In the genomic region with DNA sequence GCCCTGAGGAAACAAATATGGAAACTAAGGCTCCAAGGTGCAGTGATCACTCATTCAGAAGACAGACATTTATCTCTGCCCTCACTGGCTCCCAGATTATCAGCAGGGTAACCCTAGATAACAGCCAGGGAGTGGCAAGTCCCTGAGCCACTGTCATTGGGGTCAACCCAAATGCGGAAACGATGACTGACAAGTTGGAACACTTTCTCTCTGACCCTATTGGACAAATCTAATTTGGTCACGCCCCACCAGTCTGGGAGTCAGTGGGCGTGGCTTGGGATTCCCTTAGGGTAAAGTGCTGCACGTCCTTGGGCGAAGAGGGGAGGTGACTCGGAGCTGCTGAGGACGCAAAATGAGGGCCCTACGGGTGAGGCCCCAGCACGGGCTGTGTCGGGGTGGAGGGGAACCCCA, we compare ENCODE assay signal across 8 mouse cellular contexts. TPM values are rescaled to one million over a fixed set of nuclear protein-coding genes. Genes with fewer than 3 reads are reported as not detected.
DNase-seq lines count a peak whose midpoint lies in the region; ATAC-seq and TF ChIP-seq lines count a peak whose summit lies in the region.

Gene Cox7a1 (plus strand): TSS at position 266 of the 411 bp plus-strand sequence.

- 0 out of 2 replicates have a peak within 1 kb of the TSS, but pooled peaks have one; percentile 9 for H3K27ac ChIP-seq in MEL (ENCODE audit: control insufficient read depth, low read depth, low read length)
- H3K27ac ChIP-seq in forebrain, embryonic 15.5 days (replicated peaks) = no peak within 1 kb of the TSS
- peak within 1 kb of the TSS; percentile 57 for H3K27ac ChIP-seq in hindbrain, embryonic 10.5 days

- H3K9ac ChIP-seq in MEL (ENCODE audit: control insufficient read depth, low read depth, low read length, poor library complexity, severe bottlenecking) = peak within 1 kb of the TSS; percentile 45
- no peak within 1 kb of the TSS for H3K9ac ChIP-seq in forebrain, embryonic 15.5 days (replicated peaks)

- peak in 1 of 2 experiments; percentile 70; a peak in 2 of 4 replicates for TF ChIP-seq POLR2A in MEL (IDR thresholded peaks at IDR 0.05; ENCODE audit: control insufficient read depth in 1 of 2, insufficient read depth in 1 of 2, low read depth in 1 of 2, low read length in 2 of 2, poor library complexity in 1 of 2)

- peaks cover 0 to 4% of the 10 kb centered on the region in 2 experiments; a peak in 1 of 4 replicates for H3K4me1 ChIP-seq in MEL (ENCODE audit: control insufficient read depth in 1 of 2, insufficient read depth in 2 of 2, low read length in 2 of 2)
- H3K4me1 ChIP-seq in forebrain, embryonic 15.5 days = peaks cover 5% of the 10 kb centered on the region; the same call in 1 of the 2 replicates
- H3K4me1 ChIP-seq in hindbrain, embryonic 10.5 days (replicated peaks) = peaks cover 15% of the 10 kb centered on the region

- ATAC-seq in forebrain, embryonic 15.5 days (replicated peaks) = peak; percentile 57

- peak; percentile 66 to 73 for TF ChIP-seq EP300 in MEL (IDR thresholded peaks at IDR 0.05; ENCODE audit: low read depth in 1 of 2, low read length in 2 of 2)

- peak; percentile 97 for DNase-seq in MEL (ENCODE audit: low read depth, low spot score)
- peak; percentile 91 for DNase-seq in c-Kit-positive CD71-positive TER-119-positive erythroid progenitor cells, embryonic 14.5 days (ENCODE audit: low spot score)
- DNase-seq in hindbrain, embryonic 10.5 days (ENCODE audit: low spot score) = peak; percentile 82
- peak; percentile 77 for DNase-seq in layer of hippocampus, adult 9-11 months
- peak; percentile 98 for DNase-seq in lung, postnatal 36 days
- DNase-seq in retina, postnatal 1 day = peak; percentile 93
- peak; percentile 87 for DNase-seq in thymus, postnatal 4 days

- H3K4me2 ChIP-seq in forebrain, embryonic 15.5 days (replicated peaks) = peak within 1 kb of the TSS; percentile 22

- WGBS in forebrain, embryonic 15.5 days = 2% methylated on average over 11 of the region's 11 CpGs
- WGBS in hindbrain, embryonic 10.5 days = under 1% methylated on average over 11 of the region's 11 CpGs

- no peaks in the 10 kb centered on the region for H3K27me3 ChIP-seq in MEL (ENCODE audit: control insufficient read depth in 1 of 2, insufficient read depth in 2 of 2, low read length in 2 of 2)
- H3K27me3 ChIP-seq in forebrain, embryonic 15.5 days = no peaks in the 10 kb centered on the region
- H3K27me3 ChIP-seq in hindbrain, embryonic 10.5 days (ENCODE audit: insufficient read depth, poor library complexity, severe bottlenecking) = no peaks in the 10 kb centered on the region

- H3K4me3 ChIP-seq in MEL (ENCODE audit: control insufficient read depth in 1 of 2, insufficient read depth in 1 of 2, low read depth in 2 of 2, low read length in 2 of 2) = peak within 1 kb of the TSS; percentile 40 to 41; a peak in 3 of 4 replicates
- no peak within 1 kb of the TSS for H3K4me3 ChIP-seq in forebrain, embryonic 15.5 days
- H3K4me3 ChIP-seq in hindbrain, embryonic 10.5 days = peak within 1 kb of the TSS; percentile 45

- no peaks in the 10 kb centered on the region for H3K79me2 ChIP-seq in MEL (ENCODE audit: control insufficient read depth, insufficient read depth, low read length, poor library complexity)

- no peak for TF ChIP-seq RAD21 in MEL (IDR thresholded peaks at IDR 0.05; ENCODE audit: low read depth, low read length)

- H3K36me3 ChIP-seq in MEL (ENCODE audit: control insufficient read depth in 1 of 2, insufficient read depth in 2 of 2, low read length in 2 of 2) = peaks cover 0 to 3% of the 10 kb centered on the region in 2 experiments; a peak in 3 of 4 replicates
- H3K36me3 ChIP-seq in forebrain, embryonic 15.5 days = peaks cover 28% of the 10 kb centered on the region
- H3K36me3 ChIP-seq in hindbrain, embryonic 10.5 days = peaks cover 51% of the 10 kb centered on the region

- TF ChIP-seq CTCF in MEL (IDR thresholded peaks at IDR 0.05 in 2 of 3, conservative IDR thresholded peaks at IDR 0.05 in 1 of 3; ENCODE audit: control insufficient read depth in 1 of 3, insufficient read depth in 1 of 3, low read depth in 2 of 3, low read length in 3 of 3, poor library complexity in 1 of 3, severe bottlenecking in 1 of 3) = no peak

- H3K9me3 ChIP-seq in MEL (replicated peaks; ENCODE audit: insufficient read depth, low read length) = no peaks in the 10 kb centered on the region
- H3K9me3 ChIP-seq in forebrain, embryonic 15.5 days = no peaks in the 10 kb centered on the region
- no peaks in the 10 kb centered on the region for H3K9me3 ChIP-seq in hindbrain, embryonic 10.5 days

TF ChIP-seq in MEL, 35 proteins besides CTCF, POLR2A, EP300 and RAD21:
- no peak for TF ChIP-seq MAZ (IDR thresholded peaks at IDR 0.05; ENCODE audit: low read depth, low read length)
- TF ChIP-seq MXI1 (IDR thresholded peaks at IDR 0.05; ENCODE audit: low read depth, low read length) = 0 out of 2 replicates have a peak, but pooled peaks have one; percentile 25
- no peak for TF ChIP-seq GABPA (IDR thresholded peaks at IDR 0.05; ENCODE audit: low read depth, low read length)
- peak; percentile 99 for TF ChIP-seq GATA1 (IDR thresholded peaks at IDR 0.05; ENCODE audit: low read depth, low read length)
- TF ChIP-seq POLR2AphosphoS2 (IDR thresholded peaks at IDR 0.05; ENCODE audit: low read length) = peak; percentile 15; the same call in 1 of the 2 replicates
- TF ChIP-seq MYC (IDR thresholded peaks at IDR 0.05; ENCODE audit: low read depth, low read length) = no peak
- no peak for TF ChIP-seq MYB (IDR thresholded peaks at IDR 0.05; ENCODE audit: low read depth, low read length)
- no peak for TF ChIP-seq ZC3H11A (IDR thresholded peaks at IDR 0.05; ENCODE audit: low read depth, low read length)
- no peak for TF ChIP-seq CHD2 (IDR thresholded peaks at IDR 0.05; ENCODE audit: low read length)
- TF ChIP-seq KAT2A (conservative IDR thresholded peaks at IDR 0.05; ENCODE audit: low read depth, low read length) = no peak
- TF ChIP-seq ZMIZ1 (IDR thresholded peaks at IDR 0.05; ENCODE audit: low read depth, low read length) = 0 out of 2 replicates have a peak, but pooled peaks have one; percentile 40
- TF ChIP-seq ELF1 (IDR thresholded peaks at IDR 0.05; ENCODE audit: low read depth, low read length) = peak; percentile 82
- no peak for TF ChIP-seq BHLHE40 (IDR thresholded peaks at IDR 0.05; ENCODE audit: borderline replicate concordance, low read depth, low read length)
- no peak for TF ChIP-seq SMC3 (IDR thresholded peaks at IDR 0.05; ENCODE audit: low read depth, low read length)
- no peak for TF ChIP-seq TAL1 (IDR thresholded peaks at IDR 0.05; ENCODE audit: low read length)
- TF ChIP-seq MEF2A (IDR thresholded peaks at IDR 0.05; ENCODE audit: extremely low read depth, insufficient replicate concordance, low read depth, low read length, poor library complexity, severe bottlenecking) = no peak
- peak; percentile 80 for TF ChIP-seq ETS1 (IDR thresholded peaks at IDR 0.05; ENCODE audit: low read depth, low read length)
- no peak for TF ChIP-seq CHD1 (IDR thresholded peaks at IDR 0.05; ENCODE audit: low read depth, low read length)
- no peak for TF ChIP-seq UBTF (IDR thresholded peaks at IDR 0.05; ENCODE audit: borderline replicate concordance, insufficient read depth, low read depth, low read length)
- no peak for TF ChIP-seq ZKSCAN1 (IDR thresholded peaks at IDR 0.05; ENCODE audit: low read depth, low read length)
- peak; percentile 64 for TF ChIP-seq SIN3A (IDR thresholded peaks at IDR 0.05; ENCODE audit: low read length)
- TF ChIP-seq JUND (IDR thresholded peaks at IDR 0.05; ENCODE audit: low read depth, low read length) = no peak
- TF ChIP-seq USF2 (IDR thresholded peaks at IDR 0.05; ENCODE audit: borderline replicate concordance in 1 of 2, insufficient read depth in 1 of 2, low read depth in 1 of 2, low read length in 2 of 2) = no peak
- TF ChIP-seq NELFE (IDR thresholded peaks at IDR 0.05; ENCODE audit: low read depth, low read length) = no peak
- peak; percentile 37; the same call in 1 of the 2 replicates for TF ChIP-seq TCF12 (IDR thresholded peaks at IDR 0.05; ENCODE audit: low read depth, low read length)
- peak; percentile 34; the same call in 1 of the 2 replicates for TF ChIP-seq HCFC1 (IDR thresholded peaks at IDR 0.05; ENCODE audit: low read depth, low read length)
- no peak for TF ChIP-seq TBP (IDR thresholded peaks at IDR 0.05; ENCODE audit: low read depth, low read length)
- no peak for TF ChIP-seq MAFK (IDR thresholded peaks at IDR 0.05; ENCODE audit: borderline replicate concordance, low read depth, low read length)
- TF ChIP-seq ZNF384 (IDR thresholded peaks at IDR 0.05; ENCODE audit: low read depth, low read length) = peak; percentile 28; the same call in 1 of the 2 replicates
- TF ChIP-seq POLR2AphosphoS5 (IDR thresholded peaks at IDR 0.05; ENCODE audit: borderline replicate concordance, low read depth, low read length) = no peak
- peak; percentile 60; the same call in 1 of the 2 replicates for TF ChIP-seq RCOR1 (IDR thresholded peaks at IDR 0.05; ENCODE audit: low read depth, low read length)
- TF ChIP-seq MAX (IDR thresholded peaks at IDR 0.05; ENCODE audit: low read length) = no peak
- TF ChIP-seq USF1 (IDR thresholded peaks at IDR 0.05; ENCODE audit: low read depth, low read length) = no peak
- no peak for TF ChIP-seq E2F4 (IDR thresholded peaks at IDR 0.05; ENCODE audit: borderline replicate concordance, low read depth, low read length)
- TF ChIP-seq NRF1 (IDR thresholded peaks at IDR 0.05; ENCODE audit: insufficient read depth, low read depth, low read length, poor library complexity, severe bottlenecking) = no peak

RNA-seq across cellular contexts. Expression of gene Cox7a1, which starts in this region (rescaled TPM):
- 8.9 and 9.9 TPM in 2 replicates for total RNA-seq in MEL (2012; rRNA removed)
- polyA plus RNA-seq in MEL (2012; ENCODE audit: insufficient read depth in 1 of 2, insufficient read length in 2 of 2, low read depth in 1 of 2, low replicate concordance in 2 of 2, missing spikeins in 1 of 2) = 10 to 100 TPM in 1 of 2 experiments, not detected in 1; 11.1 TPM
- polyA plus RNA-seq in forebrain, embryonic 15.5 days (2015; fragmentation: Nextera tagmentation; extraction: Ambion mirVana) = 3.3 and 4.2 TPM in 2 replicates
- polyA plus RNA-seq in hindbrain, embryonic 10.5 days (2016; fragmentation: Nextera tagmentation; extraction: Ambion mirVana) = 3.8 and 8.2 TPM in 2 replicates
